Mouse (Mus musculus) natural killer cell, adult 2 months (primary cell): ENCODE results near the gene 1700102P08Rik.

Source experiments
- DNase-seq, 2 experiments: peaks; one replicate each; pipeline ENCODE4 v3.0.0; 2022; ENCODE audit warnings: low spot score in 2 of 2

The 1700102P08Rik gene

DNA sequence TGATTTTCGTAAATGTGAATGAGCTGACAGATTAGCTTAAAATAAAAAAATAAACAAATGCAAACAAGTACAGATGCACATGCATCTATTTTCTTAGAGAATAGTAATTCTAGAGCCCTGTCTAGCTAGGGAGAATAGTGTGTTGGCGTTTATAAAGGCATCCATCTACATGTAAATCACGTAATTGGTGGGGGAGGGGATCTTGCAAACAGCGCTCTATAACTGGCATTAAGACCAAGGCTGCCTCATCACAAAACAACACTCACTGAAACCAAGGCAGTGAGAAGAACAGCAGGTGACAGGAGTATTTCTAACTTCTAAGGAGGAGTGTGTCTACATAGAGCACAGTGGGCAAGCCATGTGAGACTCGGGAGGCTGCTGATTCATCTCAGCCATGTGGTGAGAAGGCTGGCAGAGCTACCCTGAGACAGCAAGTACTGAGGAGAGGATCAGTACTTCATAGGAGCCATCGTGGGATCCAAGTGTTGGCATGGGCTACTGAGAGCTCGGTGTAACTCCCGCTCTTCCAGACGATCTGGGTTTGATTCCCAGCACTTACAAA is 18.9 kb downstream of the 1700102P08Rik start:
- DNase-seq, result no peak

DNA sequence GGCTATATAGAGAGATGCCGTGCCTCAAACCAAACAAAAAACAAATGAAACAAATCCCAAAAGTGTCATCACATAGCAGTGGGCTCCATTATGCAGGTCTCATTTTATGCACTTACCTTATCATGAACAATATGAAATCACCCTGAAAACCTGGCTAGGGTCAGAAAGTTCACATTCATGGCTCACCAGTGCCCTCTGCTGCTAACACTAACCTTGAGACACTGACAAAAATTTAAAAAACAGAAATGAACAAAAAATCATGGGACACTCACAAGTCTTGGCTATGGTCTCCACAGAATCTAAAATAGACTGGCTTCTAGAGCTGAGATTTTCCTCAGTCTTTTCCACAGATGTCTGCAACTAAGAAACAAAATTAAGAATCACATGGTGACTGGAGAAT is 19.6 kb downstream of the 1700102P08Rik start:
- no peak for DNase-seq

DNA sequence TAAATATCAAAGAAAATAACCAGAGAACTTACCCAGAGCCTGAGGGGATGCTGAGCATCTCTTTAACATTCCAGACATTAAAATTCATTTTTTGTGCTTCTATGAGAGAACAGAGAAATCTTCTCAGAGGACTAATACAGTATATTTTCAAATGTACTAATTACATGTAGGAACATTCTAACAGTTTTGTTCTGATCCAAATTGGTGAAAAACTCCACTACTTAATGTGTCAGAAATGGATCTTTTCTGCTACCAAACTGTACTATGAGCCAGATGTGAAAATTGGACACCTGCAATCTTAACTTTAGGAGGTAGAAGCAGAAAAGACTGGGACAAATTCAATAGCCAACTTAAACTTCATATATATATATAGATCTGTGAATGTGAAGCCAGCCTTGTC is 35.8 kb downstream of the 1700102P08Rik start, which contains the start of gene Ccdc36:
TSS of gene Ccdc36 (minus strand) at position 101 of the 400 bp plus-strand sequence.
- DNase-seq, result no peak

DNA sequence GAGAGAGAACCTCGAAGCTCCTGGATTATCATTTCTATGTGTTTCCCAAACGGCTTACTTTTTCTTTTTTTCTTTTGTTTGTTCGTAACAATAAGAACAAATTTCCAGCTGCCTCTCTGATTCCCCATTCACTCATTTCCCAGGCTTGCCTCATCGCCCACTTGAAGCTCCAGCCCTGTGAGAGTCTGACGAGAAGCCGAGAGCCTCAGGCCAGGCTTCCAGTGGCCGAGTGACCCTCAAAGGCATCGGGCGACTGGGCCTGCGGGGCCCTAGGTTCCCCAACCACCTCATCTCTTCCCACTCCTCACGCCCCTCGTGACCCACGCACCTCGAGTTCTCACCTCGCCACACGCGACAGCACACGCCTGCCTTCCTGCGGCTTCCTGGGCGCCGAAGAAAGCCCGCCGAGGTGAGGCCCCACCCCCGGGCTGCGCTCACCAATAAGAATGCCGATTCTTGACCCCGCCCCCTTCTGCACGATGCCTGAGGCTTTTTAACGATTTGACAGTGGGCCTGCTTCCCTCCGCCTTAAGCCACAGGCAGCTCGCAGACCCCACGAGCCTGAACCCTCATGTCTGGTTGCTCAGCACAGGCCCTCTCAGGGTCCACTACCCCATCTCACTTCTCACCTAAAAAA is 38.9 kb downstream of the 1700102P08Rik start:
- no peak for DNase-seq

DNA sequence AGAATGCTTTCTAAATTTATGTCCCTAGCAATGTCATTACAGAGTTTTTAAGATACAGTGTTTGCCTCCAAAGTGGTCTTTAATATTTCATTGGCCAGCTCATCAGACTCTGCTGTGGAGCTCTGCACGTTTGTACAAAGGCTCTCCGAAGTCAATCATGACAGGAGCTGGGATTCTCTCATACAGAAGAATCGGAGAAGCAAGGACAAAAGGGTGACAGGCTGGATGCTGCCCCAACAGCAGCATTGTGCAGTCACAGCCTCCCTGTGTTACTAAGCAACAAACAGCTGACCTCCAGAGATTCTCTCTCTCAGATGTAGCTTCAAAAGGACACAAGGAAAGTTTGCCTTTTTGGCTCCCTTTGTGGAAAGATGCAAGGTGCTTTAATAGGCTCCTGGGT is 43.6 kb downstream of the 1700102P08Rik start, which contains the start of gene BC048562:
TSS of gene BC048562 (plus strand) at position 301 of the 400 bp plus-strand sequence.
- no peak for DNase-seq

DNA sequence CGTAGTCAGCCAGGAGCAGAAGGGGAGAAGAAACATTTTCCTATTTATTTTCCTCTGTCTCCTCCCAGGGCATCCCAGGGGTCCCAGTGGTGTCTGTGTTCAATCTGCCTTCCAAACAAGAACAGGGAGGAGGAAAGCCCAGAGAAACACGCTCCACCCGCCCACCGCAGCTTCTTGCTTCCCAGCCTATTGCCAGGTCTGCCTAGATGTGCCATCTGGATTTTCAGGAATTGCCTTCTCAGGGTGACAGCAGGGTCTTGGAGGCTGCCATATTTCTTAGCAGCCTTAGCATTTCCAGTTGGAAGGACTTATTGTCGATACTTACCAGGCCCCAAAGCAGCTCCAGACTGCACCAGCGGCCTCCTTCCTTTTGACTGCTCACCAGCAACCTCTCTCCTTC is 46.6 kb downstream of the 1700102P08Rik start:
- DNase-seq, result no peak

DNA sequence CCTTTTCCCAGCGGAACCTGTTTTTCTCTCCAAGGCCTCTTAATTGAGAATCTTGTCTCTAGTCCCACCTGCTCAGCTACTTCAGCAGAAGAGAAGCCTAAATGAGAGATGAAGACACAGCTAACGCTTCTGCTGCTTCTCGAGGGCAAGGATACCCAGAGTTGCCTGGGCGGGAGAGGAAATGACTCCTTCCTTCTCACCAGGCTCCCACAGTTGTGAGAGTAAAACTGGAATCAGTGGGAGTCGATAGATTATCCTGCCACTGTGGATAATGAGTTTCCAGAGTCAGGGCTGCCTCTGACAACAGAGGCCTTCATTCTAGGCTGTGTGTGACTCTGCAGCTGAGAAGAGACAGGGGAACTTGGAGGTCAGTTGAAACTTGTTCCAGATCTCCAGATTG is 47.9 kb downstream of the 1700102P08Rik start:
- DNase-seq, result no peak

DNA sequence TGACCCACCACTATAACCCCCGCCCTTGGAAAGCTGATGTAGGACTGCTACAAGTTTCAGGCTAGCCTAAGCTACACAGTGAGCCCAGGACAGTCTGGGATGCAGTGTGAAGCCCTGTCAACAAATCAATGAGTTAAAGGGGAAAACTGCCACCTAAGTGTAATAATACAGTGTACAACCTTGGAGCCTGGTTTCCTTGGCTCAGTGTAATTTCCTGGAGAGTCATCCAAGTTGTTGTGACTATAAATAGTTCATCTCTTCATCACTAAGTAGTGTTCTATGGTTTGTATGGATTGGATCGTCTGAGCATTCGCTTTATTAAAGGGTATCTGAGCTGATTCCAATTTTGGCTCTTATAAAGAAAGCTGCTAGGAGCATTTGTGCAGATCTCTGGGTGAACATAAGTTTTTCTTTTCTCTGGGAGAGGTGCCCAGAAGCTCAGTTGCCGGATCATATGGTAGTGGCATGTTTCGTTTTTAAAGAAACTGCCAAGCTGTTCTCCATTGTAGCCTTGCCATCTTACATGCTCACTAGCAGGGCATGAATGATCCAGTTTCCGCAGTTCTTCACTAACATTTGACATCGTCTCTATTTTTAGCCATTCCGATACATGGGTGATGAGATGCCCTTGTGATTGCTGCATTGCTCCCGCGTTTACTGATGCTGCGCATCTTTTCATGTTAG is 48.8 kb downstream of the 1700102P08Rik start:
- no peak for DNase-seq

DNA sequence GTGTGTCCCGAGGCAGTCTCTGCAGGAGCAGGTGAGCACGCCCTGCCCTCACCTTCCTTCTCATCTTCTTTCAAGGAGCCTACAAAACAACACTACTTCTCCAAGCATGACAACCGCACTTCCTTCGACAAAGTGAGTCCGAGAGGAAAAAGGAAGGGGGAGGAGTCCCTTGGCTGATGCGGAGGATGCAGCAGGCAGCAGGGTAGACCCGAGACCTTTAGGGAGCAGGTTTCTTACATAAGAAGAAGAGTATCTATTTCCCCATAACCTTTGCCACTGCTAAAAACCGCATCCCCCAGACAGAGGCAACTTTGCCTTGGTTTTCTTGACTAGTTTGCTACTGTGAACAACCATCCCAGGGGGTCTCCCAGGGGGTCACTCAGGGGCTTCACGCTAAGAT is 52.5 kb downstream of the 1700102P08Rik start:
- DNase-seq, result no peak

DNA sequence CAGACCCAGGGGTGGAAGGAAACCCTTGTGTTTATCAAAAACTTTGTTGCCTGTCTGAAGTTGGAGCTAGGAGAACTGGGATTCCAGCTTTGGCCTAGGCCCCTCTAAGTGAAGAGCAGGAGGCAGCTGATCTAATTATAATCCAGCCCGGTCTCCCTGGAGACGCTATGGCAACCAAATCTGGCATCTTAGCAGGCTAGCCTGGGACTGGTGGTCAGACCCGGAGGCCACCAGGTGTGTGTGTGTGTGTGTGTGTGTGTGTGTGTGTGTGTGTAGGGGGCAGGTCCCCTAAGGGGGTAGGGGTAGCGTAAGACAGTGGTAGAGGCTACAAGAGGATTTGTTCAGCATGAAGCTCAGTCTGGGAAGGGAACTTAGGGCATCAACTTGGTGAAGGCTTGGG is 57.3 kb downstream of the 1700102P08Rik start:
- no peak for DNase-seq

DNA sequence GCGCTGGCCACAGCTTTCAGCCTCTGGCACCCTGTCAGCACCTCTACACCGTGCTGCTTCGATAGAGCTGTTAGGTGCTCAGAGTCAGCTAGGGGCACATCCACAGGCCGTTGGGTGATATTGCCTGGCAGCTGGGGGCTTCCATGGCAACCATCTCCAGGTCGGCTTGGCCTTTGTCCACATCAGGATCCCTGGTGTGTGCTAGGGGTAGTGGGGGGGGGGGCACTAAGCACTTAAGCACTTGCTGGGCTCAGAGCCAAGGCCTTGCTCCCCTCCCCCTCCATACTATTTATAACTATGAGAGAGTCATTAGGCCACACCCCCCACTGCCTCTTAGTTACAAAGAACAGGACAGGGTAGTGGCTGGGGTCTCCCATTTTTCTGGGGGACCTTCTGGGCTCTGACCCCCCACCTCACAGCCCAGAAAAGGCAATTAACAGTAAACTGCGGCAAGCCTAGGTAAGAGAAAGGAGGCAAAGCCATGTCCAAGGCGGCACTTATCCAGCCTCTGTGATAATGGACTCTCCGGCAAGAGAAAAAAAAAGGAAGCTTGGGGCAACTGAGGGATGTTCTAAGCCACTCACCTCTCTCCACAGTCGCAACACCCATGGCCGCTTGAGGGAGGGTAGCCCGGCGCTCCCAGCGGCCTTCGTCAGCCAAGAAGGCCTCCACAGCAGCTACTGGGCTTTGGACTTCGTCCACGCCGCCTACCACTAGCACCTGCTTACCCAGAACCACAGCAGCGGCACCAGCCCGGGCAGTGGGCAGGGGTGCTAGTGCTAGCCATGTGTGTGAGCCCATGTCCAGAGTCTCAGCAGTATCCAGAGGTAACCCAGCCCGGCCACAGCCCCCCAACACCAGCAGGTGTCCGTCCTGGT is 57.9 kb downstream of the 1700102P08Rik start:
- no peak for DNase-seq

DNA sequence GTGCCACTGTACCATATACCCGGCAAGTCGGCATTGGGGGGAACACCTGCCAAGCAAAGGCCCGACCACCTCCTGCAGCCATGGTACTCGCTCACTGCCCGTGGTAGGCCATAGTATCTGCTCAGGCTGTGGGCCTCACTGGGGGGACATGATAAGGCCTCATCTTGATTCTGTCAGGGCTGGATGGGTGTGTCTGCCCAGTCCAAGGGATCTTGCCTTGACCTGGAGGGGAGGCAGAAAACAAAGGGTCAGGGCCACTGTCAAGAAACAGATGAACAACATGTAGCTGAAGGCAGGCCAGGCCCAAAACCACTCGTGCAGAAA is 58.5 kb downstream of the 1700102P08Rik start:
- DNase-seq, result no peak

DNA sequence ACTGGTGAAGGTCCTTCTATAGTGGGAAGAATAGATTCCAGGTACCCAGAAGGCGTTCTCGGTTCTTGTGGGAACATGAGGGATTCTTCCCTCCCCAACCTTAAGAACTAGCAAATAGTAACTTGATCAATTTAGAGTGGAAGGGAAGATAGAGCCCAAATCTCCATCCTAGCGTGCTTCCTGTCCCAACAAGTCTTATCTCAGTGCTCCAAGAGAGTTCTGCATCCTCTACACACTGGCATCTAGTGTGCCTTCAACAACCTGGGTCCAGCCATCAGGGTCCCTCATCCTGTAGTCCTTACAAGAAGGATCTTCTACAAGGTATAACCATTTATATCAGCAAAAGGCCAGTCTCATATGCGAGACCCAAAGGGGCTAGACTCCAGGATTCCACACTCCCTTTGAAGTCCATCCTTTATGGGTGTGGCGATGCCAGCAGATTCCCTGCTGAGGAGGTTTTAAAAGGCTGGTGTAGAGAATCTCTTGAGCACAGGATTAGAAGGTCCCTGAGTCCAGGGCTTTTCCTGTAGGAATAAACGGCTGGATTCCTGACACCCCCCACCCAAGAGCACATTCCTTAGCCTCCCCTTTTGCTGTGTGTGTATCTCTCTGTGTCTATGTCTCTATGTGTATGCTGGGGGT is 59.0 kb downstream of the 1700102P08Rik start:
- DNase-seq, result no peak

DNA sequence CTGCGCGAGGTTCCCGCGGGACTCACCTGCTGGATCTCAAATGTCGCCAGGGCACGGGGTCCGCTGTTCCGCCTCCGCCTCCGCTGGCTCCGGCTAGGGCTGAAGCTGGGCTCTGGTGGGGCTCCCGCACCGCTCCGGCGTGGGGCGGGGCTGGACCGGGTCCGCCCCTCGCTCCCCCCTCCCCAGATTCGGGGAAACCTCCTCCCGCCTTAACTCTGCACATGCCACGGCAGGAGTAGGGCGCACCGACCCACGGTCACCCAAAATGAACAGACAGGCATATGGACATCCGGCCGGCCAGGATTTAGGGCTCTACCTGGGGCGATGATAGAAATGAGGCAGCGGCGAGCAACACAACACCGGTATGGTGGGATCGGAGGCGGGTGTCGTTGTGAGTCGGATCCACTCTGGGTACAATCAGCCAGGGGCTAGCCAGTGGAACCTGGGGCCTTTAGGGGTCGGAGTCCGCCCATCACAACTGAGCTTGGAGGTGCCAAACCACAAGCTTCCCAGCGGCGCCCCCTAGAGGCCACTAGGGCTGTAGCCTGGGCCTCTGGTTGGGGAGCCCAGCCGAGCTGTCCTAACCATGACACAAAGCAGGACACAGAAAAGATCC is 59.8 kb downstream of the 1700102P08Rik start:
- DNase-seq, result peak; percentile 76 to 84

DNA sequence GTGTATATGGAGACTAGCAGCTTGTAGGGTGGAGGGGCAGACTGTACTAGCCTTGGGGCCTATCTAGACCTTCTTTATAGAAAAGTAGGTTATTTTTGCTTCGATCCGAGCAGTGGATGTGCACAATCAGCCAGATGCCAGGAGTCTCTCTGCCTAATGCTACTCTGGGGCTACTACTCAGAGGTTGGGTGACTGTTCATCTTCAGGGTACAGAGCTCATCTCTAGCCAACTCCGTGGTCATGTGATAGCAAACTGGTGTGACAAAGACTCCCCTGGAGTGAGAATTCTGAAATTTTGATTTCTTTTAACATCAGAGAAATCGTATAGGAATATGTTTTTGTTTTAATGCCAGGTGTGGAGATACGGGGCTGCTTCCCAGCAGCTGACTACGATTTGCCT is 60.3 kb downstream of the 1700102P08Rik start:
- DNase-seq, result no peak

DNA sequence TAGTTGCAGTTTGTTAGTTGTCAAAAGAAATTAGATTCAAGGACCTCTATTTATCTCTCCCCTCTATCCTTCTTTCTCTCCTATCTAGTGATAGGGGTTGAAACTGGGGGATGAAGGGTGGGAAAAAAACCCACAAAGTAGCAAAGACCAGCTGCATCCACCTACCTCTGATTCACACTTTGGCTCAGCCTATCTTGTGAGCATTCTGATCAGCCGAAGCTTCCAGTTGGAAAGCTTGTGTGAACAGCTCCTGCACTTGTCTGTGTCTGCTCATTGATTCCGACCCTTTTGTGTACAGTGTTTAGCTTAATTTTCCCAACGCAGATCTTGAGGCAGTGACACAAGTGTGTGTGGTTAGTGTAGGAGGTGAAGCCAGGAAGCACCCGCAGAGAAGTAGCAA is 60.9 kb downstream of the 1700102P08Rik start:
- DNase-seq, result no peak

DNA sequence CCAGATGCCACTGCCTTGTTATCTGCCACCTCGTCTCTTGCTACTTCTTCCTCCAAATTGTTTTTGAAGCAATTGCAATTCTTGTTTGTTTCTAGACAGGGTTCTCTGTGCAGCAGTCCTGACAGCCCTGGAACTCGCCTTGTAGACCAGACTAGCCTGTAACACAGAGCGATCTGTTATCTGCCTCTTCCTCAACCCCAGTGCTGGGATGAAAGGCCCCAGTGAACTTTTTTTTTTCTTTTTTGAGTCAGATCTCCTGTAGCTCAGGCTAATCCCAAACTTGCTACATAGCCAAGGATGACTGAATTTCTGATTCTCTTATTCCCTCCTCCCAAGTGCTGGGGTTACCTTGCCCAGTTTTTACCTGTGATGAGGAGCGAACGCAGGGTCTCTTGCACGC is 61.8 kb downstream of the 1700102P08Rik start:
- DNase-seq, result no peak

DNA sequence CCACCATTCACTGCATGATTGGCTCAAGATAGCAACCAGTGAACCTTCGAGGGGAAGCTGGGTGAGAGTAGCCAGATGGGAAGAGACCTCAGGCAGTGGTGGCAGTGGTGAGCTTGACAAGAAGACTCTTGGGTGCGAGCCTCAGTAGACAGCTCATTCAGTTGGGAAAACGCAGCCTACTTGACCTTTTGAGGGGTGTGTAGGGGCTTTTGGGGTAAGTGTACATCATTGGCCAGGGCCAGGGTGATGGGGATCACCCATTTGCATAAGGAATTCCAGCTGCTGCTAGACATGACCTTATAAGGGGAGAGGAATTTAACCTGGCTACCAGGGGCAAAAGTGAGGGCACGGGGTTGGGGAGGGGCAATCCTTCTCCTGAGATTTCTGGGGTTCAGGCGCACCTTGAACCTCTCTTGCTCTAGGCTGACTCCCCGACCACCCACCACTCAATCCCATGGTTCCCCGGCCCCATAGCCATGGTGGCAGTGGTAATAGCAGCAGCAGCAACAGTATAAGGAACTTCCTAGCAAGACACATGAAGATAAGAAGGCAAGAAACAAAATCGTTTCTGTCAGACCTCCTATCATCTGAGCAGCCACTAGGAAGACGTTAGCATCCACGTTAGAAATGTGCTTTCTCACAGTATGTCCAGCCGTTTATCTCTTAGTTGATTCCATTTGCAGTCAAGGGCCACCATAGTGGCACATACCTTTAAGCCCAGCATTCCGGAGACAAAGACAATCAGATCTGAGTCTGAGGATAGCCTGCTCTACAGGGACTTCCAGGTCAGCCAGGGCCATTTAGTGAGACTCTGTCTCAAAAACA is 63.4 kb downstream of the 1700102P08Rik start:
- no peak for DNase-seq

DNA sequence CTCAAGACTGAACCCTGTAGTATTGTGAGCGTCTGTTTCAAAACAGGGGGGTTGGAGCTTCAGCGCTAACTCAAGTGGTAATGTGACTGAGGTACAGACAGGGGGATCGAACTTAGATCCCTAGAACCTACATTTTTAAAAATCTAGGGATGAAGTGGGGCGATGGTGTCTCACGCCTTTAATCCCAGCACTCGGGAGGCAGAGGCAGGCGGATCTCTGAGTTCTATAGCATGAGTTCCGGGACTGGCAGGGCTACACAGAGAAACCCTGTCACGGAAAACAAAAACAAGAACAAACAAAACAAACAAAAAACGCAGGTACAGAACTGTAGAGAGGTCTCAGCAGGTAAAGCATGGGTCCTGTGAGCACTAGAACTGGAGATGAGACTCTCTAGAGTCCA is 64.3 kb downstream of the 1700102P08Rik start:
- DNase-seq, result no peak

DNA sequence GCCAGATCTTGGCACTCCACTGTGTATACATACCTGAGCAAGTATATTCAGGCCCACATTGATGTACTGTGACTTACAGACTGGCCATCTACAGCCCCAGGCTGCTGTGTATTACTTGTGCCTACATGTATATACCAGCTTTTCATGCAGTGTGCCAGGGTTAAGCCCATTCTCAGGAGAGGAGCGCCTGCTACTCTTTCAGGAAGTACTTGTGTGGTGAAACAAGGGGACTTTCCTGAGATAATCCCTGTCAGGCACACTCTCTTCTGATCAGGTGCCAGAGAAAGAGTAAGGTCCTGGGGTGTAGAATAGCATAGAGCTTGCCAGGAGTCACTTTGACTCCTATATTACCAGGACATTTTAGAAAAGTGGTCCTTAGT is 67.3 kb downstream of the 1700102P08Rik start:
- no peak for DNase-seq
